Mouse (Mus musculus): ENCODE results near the gene Coro2b. TPM values are rescaled to one million over a fixed set of nuclear protein-coding genes. Genes with fewer than 3 reads are reported as not detected.

The Coro2b gene
- polyA plus RNA-seq, 1 experiment from 2014 or later = 3.7 TPM

DNA sequence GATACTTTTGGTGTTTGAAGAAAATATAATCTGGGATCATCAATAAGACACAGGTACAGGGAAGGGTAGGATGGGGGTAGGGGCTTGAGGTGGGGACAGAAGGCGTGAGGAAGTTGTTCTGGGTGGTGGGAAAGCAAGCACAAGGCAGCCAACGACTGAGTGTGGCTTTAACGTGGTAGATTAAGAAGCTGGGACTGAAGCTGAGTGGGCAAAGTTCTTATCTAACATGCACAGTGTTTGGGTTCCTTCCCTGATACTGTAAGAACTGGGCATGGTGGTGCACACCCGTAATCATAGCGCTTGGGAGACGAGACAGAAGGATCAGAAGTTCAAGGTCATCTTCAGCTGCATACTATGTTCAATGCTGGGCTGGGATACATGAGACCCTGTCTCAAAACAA is 151.8 kb downstream of the Coro2b start:
- no peak overlapping the region for H3K4me3 ChIP-seq (ENCODE audit: low read depth, low read length)
- H3K9me3 ChIP-seq (replicated peaks; ENCODE audit: control insufficient read depth, low read length) = no peaks in the 10 kb centered on the region
- no peak overlapping the region for H3K4me2 ChIP-seq
- H3K27me3 ChIP-seq (ENCODE audit: control insufficient read depth, insufficient read depth, low read length) = no peaks in the 10 kb centered on the region
- WGBS (ENCODE audit: insufficient replicate concordance) = 74% methylated on average over 6 of the region's 6 CpGs
- H3K27ac ChIP-seq (ENCODE audit: low read depth, low read length) = no peak overlapping the region
- peaks cover 2% of the 10 kb centered on the region for H3K36me3 ChIP-seq (ENCODE audit: control insufficient read depth, insufficient read depth, low read length)
- no peak for ATAC-seq (replicated peaks; ENCODE audit: insufficient number of reproducible peaks, low FRiP score, low TSS enrichment)
- H3K9ac ChIP-seq (ENCODE audit: low read depth, low read length) = no peak overlapping the region
- peaks cover 14% of the 10 kb centered on the region for H3K4me1 ChIP-seq (ENCODE audit: control insufficient read depth, insufficient read depth, low read length)

DNA sequence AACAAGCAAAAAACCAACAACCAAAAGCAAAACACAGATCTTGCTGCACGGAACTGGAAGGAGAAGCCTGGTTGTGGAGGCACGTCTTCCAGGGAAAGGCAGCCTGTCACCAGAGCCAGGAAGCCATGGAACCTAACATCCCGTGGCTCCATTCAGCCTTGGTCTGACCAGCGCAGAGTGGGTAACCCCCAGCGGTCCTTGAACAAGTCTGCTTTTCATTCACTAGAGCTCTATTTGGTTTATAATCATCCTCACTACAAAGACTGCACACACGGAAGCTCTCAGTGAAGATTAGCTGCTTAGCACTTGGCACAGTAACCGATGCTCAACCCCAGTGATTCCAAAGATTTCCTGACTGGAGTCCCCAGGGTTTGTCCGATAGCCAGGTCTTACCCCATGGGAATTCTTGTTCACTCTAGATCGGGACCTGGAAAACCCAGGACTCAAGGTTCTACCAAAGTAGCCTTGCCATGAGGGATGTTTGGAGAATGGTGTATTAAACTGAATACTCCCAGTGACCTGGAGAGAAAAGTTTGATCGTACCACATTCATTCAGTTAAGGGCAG is 154.2 kb downstream of the Coro2b start:
- Histone ChIP-seq H3K36me3 (ENCODE audit: control insufficient read depth, insufficient read depth, low read length) (peaks cover 9% of the 10 kb centered on the region), H3K4me1 (ENCODE audit: control insufficient read depth, insufficient read depth, low read length) (peaks cover 14% of the 10 kb centered on the region), H3K9ac (ENCODE audit: low read depth, low read length) (no peak overlapping the region), H3K9me3 (replicated peaks; ENCODE audit: control insufficient read depth, low read length) (no peaks in the 10 kb centered on the region), H3K4me2 (no peak overlapping the region), H3K27ac (ENCODE audit: low read depth, low read length) (no peak overlapping the region), H3K4me3 (ENCODE audit: low read depth, low read length) (no peak overlapping the region), H3K27me3 (ENCODE audit: control insufficient read depth, insufficient read depth, low read length) (no peaks in the 10 kb centered on the region)
- no peak for ATAC-seq (replicated peaks; ENCODE audit: insufficient number of reproducible peaks, low FRiP score, low TSS enrichment)
- WGBS (ENCODE audit: insufficient replicate concordance) = 77% methylated on average over 10 of the region's 10 CpGs

DNA sequence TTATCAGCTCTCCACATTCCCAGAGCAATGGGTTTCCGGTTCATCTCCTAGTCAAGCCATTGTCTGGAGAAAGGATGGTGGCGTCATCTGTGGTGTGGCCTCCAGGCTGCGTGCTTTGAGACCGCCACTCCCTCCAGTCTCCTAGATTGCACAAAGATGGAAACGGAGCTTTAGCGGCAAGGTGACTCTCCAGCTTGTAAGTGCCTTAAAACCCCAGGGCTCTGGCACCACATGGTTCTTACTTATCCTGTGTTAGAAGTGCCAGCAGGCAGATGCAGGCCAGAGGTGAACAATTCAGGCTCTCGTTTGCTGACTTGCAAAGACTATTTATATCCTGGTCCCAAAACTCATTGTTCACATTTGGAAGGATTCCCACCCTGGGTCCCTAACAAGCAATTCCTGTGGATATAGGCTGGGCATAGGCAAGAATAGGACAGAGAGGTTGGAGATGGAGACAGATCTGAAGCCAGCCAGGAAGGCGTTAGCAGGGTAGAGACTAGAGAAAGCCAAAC is 155.4 kb downstream of the Coro2b start:
- Histone ChIP-seq H3K4me3 (ENCODE audit: low read depth, low read length) (no peak overlapping the region), H3K4me2 (no peak overlapping the region), H3K36me3 (ENCODE audit: control insufficient read depth, insufficient read depth, low read length) (peaks cover 16% of the 10 kb centered on the region), H3K27ac (ENCODE audit: low read depth, low read length) (peak overlapping the region; percentile 36; the same call in 1 of the 2 replicates), H3K9me3 (replicated peaks; ENCODE audit: control insufficient read depth, low read length) (no peaks in the 10 kb centered on the region), H3K4me1 (ENCODE audit: control insufficient read depth, insufficient read depth, low read length) (peaks cover 14% of the 10 kb centered on the region), H3K9ac (ENCODE audit: low read depth, low read length) (no peak overlapping the region), H3K27me3 (ENCODE audit: control insufficient read depth, insufficient read depth, low read length) (no peaks in the 10 kb centered on the region)
- 0 out of 2 replicates have a peak, but pooled peaks have one; percentile 27 for ATAC-seq (replicated peaks; ENCODE audit: insufficient number of reproducible peaks, low FRiP score, low TSS enrichment)
- WGBS (ENCODE audit: insufficient replicate concordance) = 35% methylated on average over 8 of the region's 8 CpGs

DNA sequence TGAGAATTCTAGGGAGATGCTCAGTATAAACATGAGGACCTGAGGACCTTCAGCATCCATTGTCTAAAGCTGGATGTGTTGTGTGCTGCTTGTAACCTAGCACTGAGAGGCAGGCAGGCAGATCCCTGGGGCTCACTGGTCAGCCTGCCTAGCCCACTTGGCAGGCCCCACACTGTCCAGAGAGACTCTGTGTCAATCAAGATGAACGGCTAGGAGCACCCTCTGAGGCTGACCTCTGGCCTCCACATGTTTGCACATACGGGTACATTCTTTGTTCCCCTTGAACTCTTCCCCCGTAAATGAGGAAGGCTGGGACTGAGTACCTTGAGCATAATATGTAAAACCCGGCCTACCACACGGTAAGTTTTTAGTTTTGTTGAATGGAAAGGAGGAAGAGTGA is 156.5 kb downstream of the Coro2b start:
- H3K36me3 ChIP-seq (ENCODE audit: control insufficient read depth, insufficient read depth, low read length) = peaks cover 20% of the 10 kb centered on the region

DNA sequence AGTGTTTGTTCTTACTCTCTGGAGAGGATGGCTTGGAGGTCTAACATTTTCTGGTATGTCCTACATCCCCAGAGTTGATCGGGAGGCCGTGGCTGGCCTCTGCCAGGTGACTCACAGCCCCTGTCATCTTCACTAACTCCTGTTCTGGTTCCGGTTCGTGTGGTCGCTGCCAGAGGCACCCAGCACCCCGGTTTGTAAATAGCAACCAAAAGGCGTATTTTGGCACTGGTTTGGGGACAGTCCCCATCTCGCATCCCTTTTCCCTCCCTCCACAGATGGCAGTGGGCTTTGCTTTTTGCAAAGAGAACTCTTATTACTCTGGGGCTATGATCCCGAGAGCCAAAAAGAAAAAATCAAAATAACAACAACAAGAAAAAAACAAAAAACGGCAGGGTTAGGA is 158.9 kb downstream of the Coro2b start:
- Histone ChIP-seq H3K9me3 (replicated peaks; ENCODE audit: control insufficient read depth, low read length) (no peaks in the 10 kb centered on the region), H3K27me3 (ENCODE audit: control insufficient read depth, insufficient read depth, low read length) (no peaks in the 10 kb centered on the region), H3K4me2 (no peak overlapping the region), H3K27ac (ENCODE audit: low read depth, low read length) (no peak overlapping the region), H3K9ac (ENCODE audit: low read depth, low read length) (no peak overlapping the region), H3K4me1 (ENCODE audit: control insufficient read depth, insufficient read depth, low read length) (peaks cover 24% of the 10 kb centered on the region), H3K36me3 (ENCODE audit: control insufficient read depth, insufficient read depth, low read length) (peaks cover 32% of the 10 kb centered on the region), H3K4me3 (ENCODE audit: low read depth, low read length) (no peak overlapping the region)
- WGBS (ENCODE audit: insufficient replicate concordance) = 93% methylated on average over 10 of the region's 10 CpGs
- ATAC-seq (replicated peaks; ENCODE audit: insufficient number of reproducible peaks, low FRiP score, low TSS enrichment) = no peak

More for the DNA sequence above, 156.5 kb downstream of the Coro2b start:
- H3K9ac ChIP-seq (ENCODE audit: low read depth, low read length) = no peak overlapping the region
- H3K4me1 ChIP-seq (ENCODE audit: control insufficient read depth, insufficient read depth, low read length) = peaks cover 14% of the 10 kb centered on the region
- no peaks in the 10 kb centered on the region for H3K27me3 ChIP-seq (ENCODE audit: control insufficient read depth, insufficient read depth, low read length)
- WGBS (ENCODE audit: insufficient replicate concordance) = 64% methylated on average over 5 of the region's 5 CpGs
- no peak overlapping the region for H3K4me3 ChIP-seq (ENCODE audit: low read depth, low read length)
- no peak for ATAC-seq (replicated peaks; ENCODE audit: insufficient number of reproducible peaks, low FRiP score, low TSS enrichment)
- no peaks in the 10 kb centered on the region for H3K9me3 ChIP-seq (replicated peaks; ENCODE audit: control insufficient read depth, low read length)
- H3K27ac ChIP-seq (ENCODE audit: low read depth, low read length) = no peak overlapping the region
- H3K4me2 ChIP-seq = no peak overlapping the region

DNA sequence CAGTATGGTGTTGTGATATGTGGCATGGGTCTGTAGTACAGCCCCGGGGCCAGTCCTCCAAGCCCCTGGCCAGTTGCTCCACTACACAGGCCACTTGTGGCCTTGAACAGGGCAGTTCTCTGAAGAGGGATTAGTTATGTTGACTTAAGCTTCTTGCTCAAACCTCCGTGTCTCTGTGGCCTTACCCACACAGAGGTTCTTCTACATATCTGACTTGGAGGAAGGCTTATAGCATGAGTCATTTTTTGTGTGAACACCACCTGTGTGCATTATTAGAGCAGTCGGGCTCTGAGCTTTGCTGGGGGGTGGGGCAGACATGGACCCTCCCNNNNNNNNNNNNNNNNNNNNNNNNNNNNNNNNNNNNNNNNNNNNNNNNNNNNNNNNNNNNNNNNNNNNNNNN is 162.6 kb downstream of the Coro2b start:
- Histone ChIP-seq H3K27me3 (ENCODE audit: control insufficient read depth, insufficient read depth, low read length) (no peaks in the 10 kb centered on the region), H3K36me3 (ENCODE audit: control insufficient read depth, insufficient read depth, low read length) (peaks cover 26% of the 10 kb centered on the region), H3K27ac (ENCODE audit: low read depth, low read length) (no peak overlapping the region), H3K4me2 (no peak overlapping the region), H3K4me3 (ENCODE audit: low read depth, low read length) (no peak overlapping the region), H3K9ac (ENCODE audit: low read depth, low read length) (no peak overlapping the region), H3K9me3 (replicated peaks; ENCODE audit: control insufficient read depth, low read length) (no peaks in the 10 kb centered on the region), H3K4me1 (ENCODE audit: control insufficient read depth, insufficient read depth, low read length) (peaks cover 32% of the 10 kb centered on the region)
- no peak; the same call in 1 of the 2 replicates for ATAC-seq (replicated peaks; ENCODE audit: insufficient number of reproducible peaks, low FRiP score, low TSS enrichment)
- WGBS (ENCODE audit: insufficient replicate concordance) = 78% methylated on average over 3 of the region's 3 CpGs

DNA sequence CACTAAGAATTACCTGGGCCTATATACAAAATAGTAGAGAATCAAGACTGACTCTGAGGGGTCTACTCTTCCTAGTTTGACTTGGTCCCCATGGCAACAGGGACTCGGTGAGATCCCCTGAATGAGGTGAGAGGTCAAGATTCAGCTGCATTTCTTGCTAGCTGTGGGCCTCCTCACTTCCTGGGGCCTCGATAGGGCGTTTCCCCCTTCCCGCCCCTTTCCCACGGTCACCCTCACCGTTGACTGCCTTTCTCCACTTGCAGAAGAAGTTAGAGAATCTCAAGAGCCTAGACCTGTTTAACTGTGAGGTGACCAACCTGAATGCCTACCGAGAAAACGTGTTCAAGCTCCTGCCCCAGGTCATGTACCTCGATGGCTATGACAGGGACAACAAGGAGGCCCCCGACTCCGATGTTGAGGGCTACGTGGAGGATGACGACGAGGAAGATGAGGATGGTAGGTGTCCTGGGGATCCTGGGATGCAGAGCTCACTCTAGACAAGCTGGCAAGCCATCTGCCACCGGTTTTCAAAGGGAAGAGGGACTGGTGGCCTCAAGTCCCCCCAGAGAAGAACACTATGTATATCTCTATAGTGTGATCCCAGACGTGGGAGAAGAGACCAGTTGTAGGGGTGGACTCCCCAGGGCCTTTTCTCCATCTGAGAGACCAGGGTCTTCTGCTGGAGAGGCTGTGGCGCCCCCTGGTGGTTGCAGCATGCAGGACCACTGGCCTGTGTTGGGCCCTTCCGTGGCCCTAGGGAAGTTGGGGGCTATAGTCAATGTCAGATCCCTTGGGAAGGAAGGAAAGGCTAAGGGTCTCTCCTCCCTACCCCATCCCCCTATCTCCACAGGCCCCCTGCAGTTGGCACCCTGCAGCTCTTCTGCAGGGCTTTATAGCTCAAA is 163.4 kb downstream of the Coro2b start:
- Histone ChIP-seq H3K36me3 (ENCODE audit: control insufficient read depth, insufficient read depth, low read length) (peaks cover 26% of the 10 kb centered on the region), H3K4me3 (ENCODE audit: low read depth, low read length) (no peak overlapping the region), H3K9ac (ENCODE audit: low read depth, low read length) (no peak overlapping the region), H3K27me3 (ENCODE audit: control insufficient read depth, insufficient read depth, low read length) (no peaks in the 10 kb centered on the region), H3K27ac (ENCODE audit: low read depth, low read length) (no peak overlapping the region; the same call in 1 of the 2 replicates), H3K9me3 (replicated peaks; ENCODE audit: control insufficient read depth, low read length) (no peaks in the 10 kb centered on the region), H3K4me1 (ENCODE audit: control insufficient read depth, insufficient read depth, low read length) (peaks cover 38% of the 10 kb centered on the region), H3K4me2 (no peak overlapping the region)
- WGBS (ENCODE audit: insufficient replicate concordance) = 55% methylated on average over 18 of the region's 18 CpGs
- no peak for ATAC-seq (replicated peaks; ENCODE audit: insufficient number of reproducible peaks, low FRiP score, low TSS enrichment)

DNA sequence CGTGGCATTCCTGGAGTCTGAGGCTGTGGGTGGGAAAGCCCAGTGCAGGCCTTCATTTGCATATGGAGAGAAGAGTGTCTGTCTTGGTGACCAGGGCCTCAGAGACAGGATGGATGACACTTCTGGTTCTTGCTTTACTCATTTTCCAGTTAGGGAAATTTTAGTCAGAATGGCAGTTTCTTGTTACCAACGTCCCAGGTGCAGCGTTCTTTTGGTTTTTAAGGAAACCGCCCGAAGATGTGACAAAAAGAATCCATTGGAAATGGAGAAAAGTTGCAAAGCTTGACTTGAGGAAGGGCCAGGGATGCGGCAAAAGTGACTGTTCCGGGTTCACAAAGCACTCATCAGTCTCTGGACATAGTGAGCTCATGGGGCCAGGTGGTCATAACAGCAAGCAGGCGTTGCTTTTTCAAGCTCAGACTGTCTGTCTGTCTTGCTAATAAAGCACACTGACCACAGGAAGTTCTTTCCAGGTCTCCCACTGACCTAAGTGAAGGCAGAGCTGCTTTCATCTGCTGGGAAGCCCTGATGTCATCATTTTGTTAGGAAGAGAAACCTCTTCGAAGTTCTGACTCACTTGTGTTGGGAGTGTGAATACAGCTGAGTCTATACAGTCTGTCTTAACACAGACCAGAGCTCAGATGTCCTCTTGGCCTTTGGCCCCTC is 164.2 kb downstream of the Coro2b start:
- ATAC-seq (replicated peaks; ENCODE audit: insufficient number of reproducible peaks, low FRiP score, low TSS enrichment) = no peak
- Histone ChIP-seq H3K4me1 (ENCODE audit: control insufficient read depth, insufficient read depth, low read length) (peaks cover 45% of the 10 kb centered on the region), H3K27me3 (ENCODE audit: control insufficient read depth, insufficient read depth, low read length) (no peaks in the 10 kb centered on the region), H3K27ac (ENCODE audit: low read depth, low read length) (no peak overlapping the region), H3K36me3 (ENCODE audit: control insufficient read depth, insufficient read depth, low read length) (peaks cover 26% of the 10 kb centered on the region), H3K4me2 (no peak overlapping the region), H3K9ac (ENCODE audit: low read depth, low read length) (no peak overlapping the region), H3K9me3 (replicated peaks; ENCODE audit: control insufficient read depth, low read length) (no peaks in the 10 kb centered on the region), H3K4me3 (ENCODE audit: low read depth, low read length) (no peak overlapping the region)
- WGBS (ENCODE audit: insufficient replicate concordance) = 79% methylated on average over 9 of the region's 9 CpGs

Measured in heart, embryonic 11.5 days (tissue).